Mouse (Mus musculus): Measurements from ENCODE around the gene Syt14.

The Syt14 gene

GRCm38 (mm10) chr1:192864440-192864839 lies 171.1 kb downstream of the Syt14 start:
- DNase-seq (ENCODE audit: low spot score): no peak

- no peak for DNase-seq (ENCODE audit: low spot score)
These were observed 174.1 kb downstream of the Syt14 start for GRCm38 (mm10) chr1:192861305-192861960.

- no peak for DNase-seq (ENCODE audit: low spot score)
These were observed 175.3 kb downstream of the Syt14 start for GRCm38 (mm10) chr1:192860273-192860672.

GRCm38 (mm10) chr1:192857582-192857981 lies 178.0 kb downstream of the Syt14 start:
- DNase-seq (ENCODE audit: low spot score): no peak

GRCm38 (mm10) chr1:192856931-192857330 lies 178.6 kb downstream of the Syt14 start:
- no peak for DNase-seq (ENCODE audit: low spot score)

- no peak for DNase-seq (ENCODE audit: low spot score)
These were observed 179.2 kb downstream of the Syt14 start for GRCm38 (mm10) chr1:192856411-192856810.

GRCm38 (mm10) chr1:192855474-192856230 lies 179.9 kb downstream of the Syt14 start, which contains the start of gene Sertad4:
Gene Sertad4, minus strand, starts transcription at chr1:192855756.
- no peak for DNase-seq (ENCODE audit: low spot score)

- no peak for DNase-seq (ENCODE audit: low spot score)
These were observed 180.7 kb downstream of the Syt14 start for GRCm38 (mm10) chr1:192854819-192855271.

- DNase-seq (ENCODE audit: low spot score): no peak
These were observed 181.4 kb downstream of the Syt14 start for GRCm38 (mm10) chr1:192853988-192854818.

GRCm38 (mm10) chr1:192853429-192853828 lies 182.1 kb downstream of the Syt14 start:
- DNase-seq (ENCODE audit: low spot score): no peak

GRCm38 (mm10) chr1:192852047-192852446 lies 183.5 kb downstream of the Syt14 start:
- DNase-seq (ENCODE audit: low spot score): no peak

- DNase-seq (ENCODE audit: low spot score): no peak
These were observed 183.9 kb downstream of the Syt14 start for GRCm38 (mm10) chr1:192851640-192852039.

- DNase-seq (ENCODE audit: low spot score): no peak
These were observed 184.4 kb downstream of the Syt14 start for GRCm38 (mm10) chr1:192851126-192851525.

- no peak for DNase-seq (ENCODE audit: low spot score)
These were observed 186.0 kb downstream of the Syt14 start for GRCm38 (mm10) chr1:192849616-192850015.

- no peak for DNase-seq (ENCODE audit: low spot score)
These were observed 188.3 kb downstream of the Syt14 start for GRCm38 (mm10) chr1:192847254-192847653.
